Mouse (Mus musculus) small intestine, adult 2 months (tissue): ENCODE data around the gene Olfr1442.

Experiments
- CTCF ChIP-seq: fragments of 200-500 bp; IDR thresholded peaks from 2 replicates; pipeline ENCODE4 v1.5.1; 2012; ENCODE audit warnings: low read depth, mild to moderate bottlenecking, control low read depth, inconsistent platforms, low read length, moderate library complexity, mixed read lengths; ENCODE audit not compliant: insufficient replicate concordance, insufficient read length; ENCODE audit errors: extremely low read depth
- POLR2A ChIP-seq: fragments of 200-500 bp; IDR thresholded peaks from 2 replicates; pipeline ENCODE4 v1.6.1; 2012; ENCODE audit warnings: low read depth, mild to moderate bottlenecking, control low read depth, inconsistent platforms, low read length, moderate library complexity

- TF ChIP-seq CTCF = no peak
- TF ChIP-seq POLR2A = no peak
Measured at GRCm38 (mm10) chr19:12649511-12649910, 20.7 kb upstream of the Olfr1442 start.
